In genomic region chr7:137112101-137112500, GRCm38 (mm10) we compare ENCODE assay signal across 24 mouse cellular contexts.
"Had no signal": no experiment of that assay in that cellular context is flagged by ENCODE, and none has a peak within 500 bp of the region (broad histone marks: within the 10 kb centered on the region; RNA-seq: fewer than 3 reads in every experiment).

No protein-coding gene starts in this region.

- H3K4me1 ChIP-seq: heart, embryonic 13.5 days; heart, embryonic 15.5 days; hindbrain, embryonic 13.5 days; hindbrain, embryonic 15.5 days; intestine, embryonic 15.5 days; limb, embryonic 13.5 days; limb, embryonic 15.5 days; liver, embryonic 12.5 days had no signal

- H3K27me3 ChIP-seq: heart, embryonic 13.5 days; heart, embryonic 15.5 days; hindbrain, embryonic 13.5 days; hindbrain, embryonic 15.5 days; intestine, embryonic 15.5 days; limb, embryonic 13.5 days; limb, embryonic 15.5 days; liver, embryonic 12.5 days had no signal

- H3K4me3 ChIP-seq: heart, adult 2 months; heart, embryonic 13.5 days; heart, embryonic 15.5 days; hindbrain, embryonic 13.5 days; hindbrain, embryonic 15.5 days; intestine, embryonic 15.5 days; layer of hippocampus, adult 2 months; left cerebral cortex, adult 2 months; limb, embryonic 13.5 days; limb, embryonic 15.5 days; liver, embryonic 12.5 days had no signal

- H3K9me3 ChIP-seq: intestine, embryonic 15.5 days had no signal

- H3K27ac ChIP-seq: heart, adult 2 months; heart, embryonic 13.5 days; heart, embryonic 15.5 days; hindbrain, embryonic 13.5 days; hindbrain, embryonic 15.5 days; hindbrain, postnatal 0 days; intestine, embryonic 15.5 days; layer of hippocampus, adult 2 months; left cerebral cortex, adult 2 months; limb, embryonic 13.5 days; limb, embryonic 15.5 days; liver, embryonic 12.5 days; liver, embryonic 14.5 days had no signal

- H3K36me3 ChIP-seq: heart, embryonic 13.5 days; heart, embryonic 15.5 days; hindbrain, embryonic 13.5 days; hindbrain, embryonic 15.5 days; intestine, embryonic 15.5 days; limb, embryonic 13.5 days; limb, embryonic 15.5 days; liver, embryonic 12.5 days had no signal

- DNase-seq: gastrocnemius, postnatal 14 days; gastrocnemius, postnatal 36 days; heart, adult 2 months; heart, postnatal 14 days; heart, postnatal 36 days; kidney, adult 18-20 months; kidney, adult 8-10 months; kidney, postnatal 10 days; kidney, postnatal 25 days; kidney, postnatal 4 days; left cerebral cortex, postnatal 4 days had no signal

- H3K4me2 ChIP-seq: heart, embryonic 11.5 days; heart, embryonic 13.5 days; heart, embryonic 15.5 days; hindbrain, embryonic 13.5 days; hindbrain, embryonic 15.5 days; intestine, embryonic 15.5 days; limb, embryonic 13.5 days; limb, embryonic 15.5 days; liver, embryonic 12.5 days had no signal

- H3K9ac ChIP-seq: heart, embryonic 13.5 days; heart, embryonic 15.5 days; hindbrain, embryonic 13.5 days; hindbrain, embryonic 15.5 days; intestine, embryonic 15.5 days; limb, embryonic 13.5 days; limb, embryonic 15.5 days; liver, embryonic 12.5 days; liver, embryonic 14.5 days had no signal
